Mouse (Mus musculus): ENCODE measurements around the gene Dlx4.

The Dlx4 gene

GRCm38 (mm10) chr11:95105274-95105874 lies 40.7 kb downstream of the Dlx4 start:
- in situ Hi-C loops (cut with MboI) = loop anchor here (25.0 kb wide), 1 partner anchor 407 kb away; the partner anchor contains the start of gene Nxph3

- in situ Hi-C loops (cut with MboI) = loop anchor here (25.0 kb wide), 1 partner anchor 408 kb away; the partner anchor contains the start of gene Nxph3
Observed at GRCm38 (mm10) chr11:95104266-95104665, 41.8 kb downstream of the Dlx4 start.

GRCm38 (mm10) chr11:95102161-95102904 lies 43.7 kb downstream of the Dlx4 start:
- in situ Hi-C loops (cut with MboI) = loop anchor here (25.0 kb wide), 1 partner anchor 410 kb away; the partner anchor contains the start of gene Nxph3

GRCm38 (mm10) chr11:95101071-95101788 lies 44.8 kb downstream of the Dlx4 start:
- in situ Hi-C loops (cut with MboI) = loop anchor here (25.0 kb wide), 1 partner anchor 411 kb away; the partner anchor contains the start of gene Nxph3

GRCm38 (mm10) chr11:95100393-95100792 lies 45.7 kb downstream of the Dlx4 start:
- in situ Hi-C loops (cut with MboI) = loop anchor here (25.0 kb wide), 1 partner anchor 412 kb away; the partner anchor contains the start of gene Nxph3

- in situ Hi-C loops (cut with MboI) = no loop called here
Observed at GRCm38 (mm10) chr11:95098346-95099095, 47.5 kb downstream of the Dlx4 start.

- in situ Hi-C loops (cut with MboI) = no loop called here
Observed at GRCm38 (mm10) chr11:95097889-95098288, 48.2 kb downstream of the Dlx4 start.

- in situ Hi-C loops (cut with MboI) = no loop called here
Observed at GRCm38 (mm10) chr11:95096608-95097373, 49.3 kb downstream of the Dlx4 start.

- in situ Hi-C loops (cut with MboI) = no loop called here
Observed at GRCm38 (mm10) chr11:95095596-95095995, 50.5 kb downstream of the Dlx4 start.

- in situ Hi-C loops (cut with MboI) = no loop called here
Observed at GRCm38 (mm10) chr11:95093077-95093476, 53.0 kb downstream of the Dlx4 start.
